Mouse (Mus musculus) thymus, adult 2 months (tissue): ENCODE measurements around the gene Sbf1.

ENCODE experiments used
- CTCF ChIP-seq: fragments of 200-500 bp; IDR thresholded peaks from 2 replicates; pipeline ENCODE4 v1.5.1; 2012; ENCODE audit warnings: mild to moderate bottlenecking, control low read depth, low read length, moderate library complexity, borderline replicate concordance; ENCODE audit not compliant: control insufficient read depth, poor library complexity, insufficient read depth; ENCODE audit errors: extremely low read depth
- POLR2A ChIP-seq: fragments of 200-500 bp; IDR thresholded peaks from 2 replicates; pipeline ENCODE4 v1.6.1; 2012; ENCODE audit warnings: mild to moderate bottlenecking, low read length, control low read depth, moderate library complexity; ENCODE audit not compliant: control insufficient read depth, poor library complexity, insufficient read depth; ENCODE audit errors: extremely low read depth

- TF ChIP-seq CTCF (no peak), POLR2A (no peak)
Observed at GRCm38 (mm10) chr15:89341678-89342077, 26.6 kb upstream of the Sbf1 start.
